Mouse (Mus musculus): Measurements from ENCODE around the gene Hhip. TPM values are rescaled to one million over a fixed set of nuclear protein-coding genes. Genes with fewer than 3 reads are reported as not detected.
"Not testable (repeated sequence)": the region's sequence is repeated elsewhere in the genome, so short reads cannot be mapped to it uniquely, and the experiment has no call there.

Gene Hhip
- polyA plus RNA-seq, 1 experiment, result not detected

GRCm38 (mm10) chr8:80002313-80002712 lies 55.5 kb downstream of the Hhip start:
- TF ChIP-seq FLI1 (IDR thresholded peaks at IDR 0.05; ENCODE audit: low read length) (no peak), GATA1 (IDR thresholded peaks at IDR 0.05; ENCODE audit: borderline replicate concordance, low read length) (no peak)
- Histone ChIP-seq H3K9me3 (no peaks in the 10 kb centered on the region), H3K4me1 (no peaks in the 10 kb centered on the region), H3K36me3 (replicated peaks; ENCODE audit: low read length) (no peaks in the 10 kb centered on the region), H3K27me3 (replicated peaks) (no peaks in the 10 kb centered on the region), H3K4me3 (replicated peaks) (no peak overlapping the region)

DNA sequence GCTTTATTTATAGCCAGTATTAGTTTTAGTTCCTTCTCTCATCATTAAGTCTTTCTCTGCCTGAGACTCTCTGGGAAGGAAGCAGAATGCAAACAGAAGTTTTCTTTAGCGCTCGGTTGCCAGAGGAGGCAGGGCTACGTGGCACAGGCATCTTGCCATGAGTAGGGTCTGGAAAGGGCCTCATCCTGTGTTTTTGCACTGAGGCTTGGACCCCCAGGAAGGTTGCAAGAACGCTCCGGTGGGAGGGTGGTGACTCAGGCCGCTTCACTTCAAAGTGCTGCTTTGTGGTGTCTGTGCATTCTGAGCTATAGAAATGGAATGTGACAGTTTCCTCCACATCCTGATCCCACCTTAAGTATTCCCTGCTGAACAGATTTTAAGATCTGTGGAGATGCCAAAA lies 62.7 kb downstream of the Hhip start:
- TF ChIP-seq FLI1 (IDR thresholded peaks at IDR 0.05; ENCODE audit: low read length) (no peak), GATA1 (IDR thresholded peaks at IDR 0.05; ENCODE audit: borderline replicate concordance, low read length) (no peak)
- Histone ChIP-seq H3K9me3 (no peaks in the 10 kb centered on the region), H3K4me1 (peaks cover 4% of the 10 kb centered on the region; the same call in 1 of the 2 replicates), H3K36me3 (replicated peaks; ENCODE audit: low read length) (no peaks in the 10 kb centered on the region), H3K4me3 (replicated peaks) (no peak overlapping the region), H3K27me3 (replicated peaks) (no peaks in the 10 kb centered on the region)

DNA sequence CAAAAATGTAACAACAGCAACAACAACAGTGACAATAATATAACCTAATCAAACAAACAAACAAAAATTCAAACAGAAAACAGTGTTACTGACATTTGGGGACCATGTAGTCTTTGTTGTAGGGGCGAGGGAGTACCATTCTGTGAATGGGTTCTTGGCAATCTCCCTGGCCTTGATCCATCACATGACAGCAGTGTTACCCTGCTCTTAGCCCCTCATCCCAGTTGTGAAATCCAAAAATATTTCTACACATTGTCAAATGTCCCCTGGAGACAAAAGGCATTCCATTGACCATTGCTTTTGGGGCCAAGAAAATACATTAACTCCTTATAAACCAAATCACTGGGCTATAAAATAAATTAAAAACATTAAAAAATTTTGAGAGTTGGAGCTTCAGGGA lies 64.3 kb downstream of the Hhip start:
- Histone ChIP-seq H3K4me1 (peaks cover 4% of the 10 kb centered on the region; the same call in 1 of the 2 replicates), H3K36me3 (replicated peaks; ENCODE audit: low read length) (no peaks in the 10 kb centered on the region), H3K9me3 (no peaks in the 10 kb centered on the region), H3K27me3 (replicated peaks) (no peaks in the 10 kb centered on the region), H3K4me3 (replicated peaks) (no peak overlapping the region)
- no peak for TF ChIP-seq GATA1 (IDR thresholded peaks at IDR 0.05; ENCODE audit: borderline replicate concordance, low read length)
- TF ChIP-seq FLI1 (IDR thresholded peaks at IDR 0.05; ENCODE audit: low read length), result no peak

GRCm38 (mm10) chr8:79992121-79992848 lies 65.5 kb downstream of the Hhip start:
- no peaks in the 10 kb centered on the region for H3K9me3 ChIP-seq
- no peaks in the 10 kb centered on the region for H3K27me3 ChIP-seq (replicated peaks)
- TF ChIP-seq FLI1 (IDR thresholded peaks at IDR 0.05; ENCODE audit: low read length) (no peak), GATA1 (IDR thresholded peaks at IDR 0.05; ENCODE audit: borderline replicate concordance, low read length) (no peak)
- H3K4me3 ChIP-seq (replicated peaks), result no peak overlapping the region
- peaks cover 4% of the 10 kb centered on the region; the same call in 1 of the 2 replicates for H3K4me1 ChIP-seq
- no peaks in the 10 kb centered on the region for H3K36me3 ChIP-seq (replicated peaks; ENCODE audit: low read length)

- H3K4me3 ChIP-seq (replicated peaks); H3K27me3 ChIP-seq (replicated peaks); H3K9me3 ChIP-seq; H3K36me3 ChIP-seq (replicated peaks; ENCODE audit: low read length); H3K4me1 ChIP-seq: not testable (repeated sequence)
These were observed 66.4 kb downstream of the Hhip start for GRCm38 (mm10) chr8:79991420-79991819.

- H3K27me3 ChIP-seq (replicated peaks), result no peaks in the 10 kb centered on the region
- H3K4me1 ChIP-seq, result no peaks in the 10 kb centered on the region
- H3K9me3 ChIP-seq, result no peaks in the 10 kb centered on the region
- no peaks in the 10 kb centered on the region for H3K36me3 ChIP-seq (replicated peaks; ENCODE audit: low read length)
- H3K4me3 ChIP-seq (replicated peaks), result no peak overlapping the region
- TF ChIP-seq GATA1 (IDR thresholded peaks at IDR 0.05; ENCODE audit: borderline replicate concordance, low read length), result no peak
- no peak for TF ChIP-seq FLI1 (IDR thresholded peaks at IDR 0.05; ENCODE audit: low read length)
These were observed 72.9 kb downstream of the Hhip start for GRCm38 (mm10) chr8:79984946-79985345.

- no peaks in the 10 kb centered on the region for H3K36me3 ChIP-seq (replicated peaks; ENCODE audit: low read length)
- no peak for TF ChIP-seq GATA1 (IDR thresholded peaks at IDR 0.05; ENCODE audit: borderline replicate concordance, low read length)
- no peak for TF ChIP-seq FLI1 (IDR thresholded peaks at IDR 0.05; ENCODE audit: low read length)
- H3K9me3 ChIP-seq, result no peaks in the 10 kb centered on the region
- H3K4me3 ChIP-seq (replicated peaks), result no peak overlapping the region
- H3K27me3 ChIP-seq (replicated peaks), result no peaks in the 10 kb centered on the region
- H3K4me1 ChIP-seq, result no peaks in the 10 kb centered on the region
These were observed 75.7 kb downstream of the Hhip start for GRCm38 (mm10) chr8:79982144-79982543.

GRCm38 (mm10) chr8:79966159-79966558 lies 91.6 kb downstream of the Hhip start:
- H3K9me3 ChIP-seq, result no peaks in the 10 kb centered on the region
- no peak overlapping the region for H3K4me3 ChIP-seq (replicated peaks)
- peaks cover 17% of the 10 kb centered on the region for H3K4me1 ChIP-seq
- H3K36me3 ChIP-seq (replicated peaks; ENCODE audit: low read length), result no peaks in the 10 kb centered on the region
- H3K27me3 ChIP-seq (replicated peaks), result no peaks in the 10 kb centered on the region
- TF ChIP-seq GATA1 (IDR thresholded peaks at IDR 0.05; ENCODE audit: borderline replicate concordance, low read length), result no peak

- H3K36me3 ChIP-seq (replicated peaks; ENCODE audit: low read length), result no peaks in the 10 kb centered on the region
- no peaks in the 10 kb centered on the region for H3K27me3 ChIP-seq (replicated peaks)
- H3K4me3 ChIP-seq (replicated peaks), result no peak overlapping the region
- TF ChIP-seq FLI1 (IDR thresholded peaks at IDR 0.05; ENCODE audit: low read length) (no peak), GATA1 (IDR thresholded peaks at IDR 0.05; ENCODE audit: borderline replicate concordance, low read length) (no peak)
- no peaks in the 10 kb centered on the region for H3K9me3 ChIP-seq
- H3K4me1 ChIP-seq, result no peaks in the 10 kb centered on the region
These were observed 104.9 kb downstream of the Hhip start for GRCm38 (mm10) chr8:79952857-79953256.

DNA sequence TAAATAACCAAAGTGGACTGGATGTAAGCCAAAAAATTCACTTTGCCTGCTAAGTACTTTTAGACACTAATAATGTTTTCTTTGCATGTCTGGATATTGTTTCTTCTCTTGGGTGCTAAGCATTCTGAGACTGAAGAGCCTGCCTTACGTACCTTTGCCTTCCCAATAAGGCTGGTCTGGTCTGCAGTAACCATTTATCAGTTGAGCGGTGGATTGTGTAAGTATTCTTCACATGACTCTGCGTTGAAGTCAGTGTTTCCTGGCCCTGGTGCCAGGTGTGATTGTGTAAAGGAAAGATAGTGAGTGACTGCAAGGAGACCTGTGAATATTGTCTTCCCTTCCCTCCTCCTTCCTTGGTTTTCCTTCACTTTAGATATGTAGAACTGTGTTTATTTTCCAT lies 107.4 kb downstream of the Hhip start:
- H3K36me3 ChIP-seq (replicated peaks; ENCODE audit: low read length), result no peaks in the 10 kb centered on the region
- no peaks in the 10 kb centered on the region for H3K4me1 ChIP-seq
- TF ChIP-seq FLI1 (IDR thresholded peaks at IDR 0.05; ENCODE audit: low read length) (no peak), GATA1 (IDR thresholded peaks at IDR 0.05; ENCODE audit: borderline replicate concordance, low read length) (no peak)
- H3K4me3 ChIP-seq (replicated peaks), result no peak overlapping the region
- no peaks in the 10 kb centered on the region for H3K27me3 ChIP-seq (replicated peaks)
- no peaks in the 10 kb centered on the region for H3K9me3 ChIP-seq
